Mouse (Mus musculus) neural tube, embryonic 14.5 days (tissue): Measurements from ENCODE around the gene AW011738. TPM values are rescaled to one million over a fixed set of nuclear protein-coding genes. Genes with fewer than 3 reads are reported as not detected.

Source experiments
- ATAC-seq: fragments of 200-750 bp; cut with Nextera tagmentation; 2 replicates; pipeline ENCODE4 v1.8.0; 2017; ENCODE audit warnings: low read depth, mild to moderate bottlenecking, moderate TSS enrichment, moderate library complexity
- H3K27ac ChIP-seq: fragments of 300-500 bp; sonication (generic); 2 replicates; pipeline ENCODE4 v1.5.1; 2014; ENCODE audit warnings: low read depth, mild to moderate bottlenecking, control low read depth, low read length, moderate library complexity, mixed read lengths
- H3K27me3 ChIP-seq: fragments of 300-500 bp; sonication (generic); 2 replicates; pipeline ENCODE4 v1.6.1; 2014; ENCODE audit warnings: low read length; ENCODE audit not compliant: control insufficient read depth, insufficient read depth
- H3K36me3 ChIP-seq: fragments of 300-500 bp; sonication (generic); 2 replicates; pipeline ENCODE4 v1.6.1; 2014; ENCODE audit warnings: low read length, mixed read lengths; ENCODE audit not compliant: control insufficient read depth, insufficient read depth
- H3K4me1 ChIP-seq: fragments of 300-500 bp; sonication (generic); 2 replicates; pipeline ENCODE4 v1.6.1; 2014; ENCODE audit warnings: low read length; ENCODE audit not compliant: control insufficient read depth, insufficient read depth
- H3K4me2 ChIP-seq: fragments of 300-500 bp; sonication (generic); 2 replicates; pipeline ENCODE4 v1.6.1; 2014; ENCODE audit warnings: mild to moderate bottlenecking, low read depth, low read length, control low read depth
- H3K4me3 ChIP-seq: fragments of 300-500 bp; sonication (generic); 2 replicates; pipeline ENCODE4 v1.5.1; 2014; ENCODE audit warnings: low read depth, low read length, control low read depth, mixed read lengths
- H3K9ac ChIP-seq: fragments of 300-500 bp; sonication (generic); replicated peaks from 2 replicates; pipeline ENCODE4 v1.6.1; 2014; ENCODE audit warnings: low read depth, mild to moderate bottlenecking, control low read depth, low read length, mixed read lengths
- H3K9me3 ChIP-seq: fragments of 300-500 bp; sonication (generic); 2 replicates; pipeline ENCODE4 v1.6.1; 2016; ENCODE audit warnings: low read length; ENCODE audit not compliant: control insufficient read depth
- WGBS: fragments of 180-500 bp; shearing (Covaris S2); extraction: QIAGEN DNeasy Blood & Tissue Kit; methylation state at CpG from one replicate; pipeline ENCODE4 v1.1.7; 2014; 5-methylcytosine and 5-hydroxymethylcytosine counted together
- polyA plus RNA-seq: library from polyadenylated mRNA; unstranded; fragments of >200 nt; fragmentation: Nextera tagmentation; extraction: Ambion mirVana; gene quantifications from 2 replicates; pipeline ENCODE4 v1.2.1, GENCODE M21; 2014

AW011738 gene
- polyA plus RNA-seq, 1 experiment from 2014 or later: 1.8 TPM

- Histone ChIP-seq H3K27ac (peak overlapping the region; percentile 94), H3K4me1 (peaks cover 84% of the 10 kb centered on the region), H3K9me3 (no peaks in the 10 kb centered on the region), H3K9ac (peak overlapping the region; percentile 84), H3K27me3 (no peaks in the 10 kb centered on the region), H3K4me3 (peak overlapping the region; percentile 55), H3K4me2 (peak overlapping the region; percentile 83), H3K36me3 (peaks cover 5% of the 10 kb centered on the region; the same call in 1 of the 2 replicates)
- 52% methylated on average over 13 of the region's 13 CpGs for WGBS
- ATAC-seq: peak; percentile 7; the same call in 1 of the 2 replicates
Observed at GRCm38 (mm10) chr4:156185456-156185949, 17.6 kb upstream of the AW011738 start.

GRCm38 (mm10) chr4:156185950-156186850, 16.9 kb upstream of the AW011738 start:
- H3K27ac ChIP-seq: peak overlapping the region; percentile 94
- peaks cover 5% of the 10 kb centered on the region; the same call in 1 of the 2 replicates for H3K36me3 ChIP-seq
- peak overlapping the region; percentile 55 for H3K4me3 ChIP-seq
- peaks cover 79% of the 10 kb centered on the region for H3K4me1 ChIP-seq
- peak; percentile 50 for ATAC-seq
- 4% methylated on average over 30 of the region's 31 CpGs for WGBS
- H3K9ac ChIP-seq: peak overlapping the region; percentile 84
- H3K4me2 ChIP-seq: peak overlapping the region; percentile 83
- H3K27me3 ChIP-seq: no peaks in the 10 kb centered on the region
- no peaks in the 10 kb centered on the region for H3K9me3 ChIP-seq

GRCm38 (mm10) chr4:156188162-156188810, 14.8 kb upstream of the AW011738 start:
- no peaks in the 10 kb centered on the region for H3K27me3 ChIP-seq
- H3K4me3 ChIP-seq: no peak overlapping the region
- peak overlapping the region; percentile 74; the same call in 1 of the 2 replicates for H3K27ac ChIP-seq
- H3K9me3 ChIP-seq: no peaks in the 10 kb centered on the region
- 33% methylated on average over 5 of the region's 5 CpGs for WGBS
- H3K36me3 ChIP-seq: no peaks in the 10 kb centered on the region; the same call in 1 of the 2 replicates
- no peak overlapping the region for H3K9ac ChIP-seq
- no peak overlapping the region for H3K4me2 ChIP-seq
- no peak for ATAC-seq
- peaks cover 61% of the 10 kb centered on the region for H3K4me1 ChIP-seq

- peak overlapping the region; percentile 74 for H3K27ac ChIP-seq
- no peaks in the 10 kb centered on the region for H3K27me3 ChIP-seq
- peak; percentile 36; the same call in 1 of the 2 replicates for ATAC-seq
- H3K4me2 ChIP-seq: peak overlapping the region; percentile 33; the same call in 1 of the 2 replicates
- WGBS: 9% methylated on average over 6 of the region's 6 CpGs
- H3K4me1 ChIP-seq: peaks cover 60% of the 10 kb centered on the region
- no peaks in the 10 kb centered on the region for H3K9me3 ChIP-seq
- H3K9ac ChIP-seq: no peak overlapping the region; the same call in 1 of the 2 replicates
- no peaks in the 10 kb centered on the region; the same call in 1 of the 2 replicates for H3K36me3 ChIP-seq
- H3K4me3 ChIP-seq: no peak overlapping the region
Observed at GRCm38 (mm10) chr4:156188811-156189323, 14.2 kb upstream of the AW011738 start.

GRCm38 (mm10) chr4:156192421-156193199, 10.5 kb upstream of the AW011738 start:
- H3K9ac ChIP-seq: no peak overlapping the region
- H3K27me3 ChIP-seq: no peaks in the 10 kb centered on the region
- no peaks in the 10 kb centered on the region for H3K9me3 ChIP-seq
- no peaks in the 10 kb centered on the region; the same call in 1 of the 2 replicates for H3K36me3 ChIP-seq
- H3K27ac ChIP-seq: 0 out of 2 replicates have a peak overlapping the region, but pooled peaks have one; percentile 28
- H3K4me3 ChIP-seq: no peak overlapping the region
- H3K4me2 ChIP-seq: no peak overlapping the region
- peaks cover 52% of the 10 kb centered on the region for H3K4me1 ChIP-seq
- no peak for ATAC-seq
- 54% methylated on average over 8 of the region's 8 CpGs for WGBS

- H3K4me2 ChIP-seq: no peak overlapping the region
- no peaks in the 10 kb centered on the region for H3K27me3 ChIP-seq
- no peak overlapping the region for H3K4me3 ChIP-seq
- no peak for ATAC-seq
- no peaks in the 10 kb centered on the region for H3K9me3 ChIP-seq
- H3K36me3 ChIP-seq: no peaks in the 10 kb centered on the region; the same call in 1 of the 2 replicates
- 15% methylated on average over 2 of the region's 2 CpGs for WGBS
- no peak overlapping the region for H3K27ac ChIP-seq
- peaks cover 50% of the 10 kb centered on the region for H3K4me1 ChIP-seq
- H3K9ac ChIP-seq: no peak overlapping the region
Observed at GRCm38 (mm10) chr4:156193200-156193590, 9.9 kb upstream of the AW011738 start.

- no peak overlapping the region for H3K4me2 ChIP-seq
- no peaks in the 10 kb centered on the region for H3K27me3 ChIP-seq
- no peak overlapping the region for H3K27ac ChIP-seq
- 75% methylated on average over 5 of the region's 5 CpGs for WGBS
- no peaks in the 10 kb centered on the region for H3K9me3 ChIP-seq
- no peak overlapping the region for H3K4me3 ChIP-seq
- no peaks in the 10 kb centered on the region; the same call in 1 of the 2 replicates for H3K36me3 ChIP-seq
- no peak overlapping the region for H3K9ac ChIP-seq
- ATAC-seq: no peak
- peaks cover 43% of the 10 kb centered on the region for H3K4me1 ChIP-seq
Observed at GRCm38 (mm10) chr4:156193906-156194305, 9.2 kb upstream of the AW011738 start.

- 35% methylated on average over 6 of the region's 6 CpGs for WGBS
- no peak overlapping the region for H3K4me3 ChIP-seq
- H3K36me3 ChIP-seq: no peaks in the 10 kb centered on the region; the same call in 1 of the 2 replicates
- no peaks in the 10 kb centered on the region for H3K9me3 ChIP-seq
- H3K27me3 ChIP-seq: no peaks in the 10 kb centered on the region
- peak overlapping the region; percentile 68; the same call in 1 of the 2 replicates for H3K4me2 ChIP-seq
- H3K4me1 ChIP-seq: peaks cover 39% of the 10 kb centered on the region
- no peak overlapping the region for H3K9ac ChIP-seq
- H3K27ac ChIP-seq: no peak overlapping the region
- no peak for ATAC-seq
Observed at GRCm38 (mm10) chr4:156194346-156194745, 8.8 kb upstream of the AW011738 start.
